Mouse (Mus musculus) megakaryocyte, embryonic 14.5 days (primary cell): Measurements from ENCODE around the gene Tsn.

Source experiments
- FLI1 ChIP-seq: IDR thresholded peaks from 2 replicates; pipeline ENCODE4 v1.6.1; 2012; ENCODE audit warnings: low read length, inconsistent platforms, mixed read lengths
- GATA1 ChIP-seq: IDR thresholded peaks from 3 replicates; pipeline ENCODE4 v1.6.1; 2012; ENCODE audit warnings: mixed read lengths, low read length, inconsistent platforms, borderline replicate concordance

GRCm38 (mm10) chr1:118337921-118338320, 26.4 kb upstream of the Tsn start:
- no peak for TF ChIP-seq FLI1
- TF ChIP-seq GATA1, result no peak
